Mouse (Mus musculus) gastrocnemius, postnatal 10 days (tissue): ENCODE measurements around the gene Tmem230. TPM values are rescaled to one million over a fixed set of nuclear protein-coding genes. Genes with fewer than 3 reads are reported as not detected.
"Not testable (repeated sequence)": the region's sequence is repeated elsewhere in the genome, so short reads cannot be mapped to it uniquely, and the experiment has no call there.

ENCODE experiments used
- DNase-seq: peaks from one replicate; pipeline ENCODE4 v3.0.0; 2021; ENCODE audit warnings: mixed read lengths
- long read RNA-seq, 2 experiments: library from polyadenylated mRNA; stranded (forward); transcript quantifications; one replicate each; pipeline ENCODE4 v2.0.0; 2021
- total RNA-seq, 2 experiments: library from RNA; stranded (reverse); gene quantifications; 2 replicates each; pipeline ENCODE4 v1.2.3; 2021

Gene Tmem230
- 10 to 100 TPM; 21.6 to 26.9 TPM for total RNA-seq
- long read RNA-seq, experiment 1, transcript Tmem230-201 (4 exons, 1,612 nt), result major isoform, 28 of 38 reads
- long read RNA-seq, experiment 1, partial matches to known transcripts, result 0 of 38 reads
- long read RNA-seq, experiment 1, other reads (novel, unspliced or antisense), result 6 of 38 reads
- long read RNA-seq, experiment 2, transcript Tmem230-201 (4 exons, 1,612 nt), result major isoform, 28 of 31 reads
- long read RNA-seq, experiment 2, partial matches to known transcripts, result 0 of 31 reads
- long read RNA-seq, experiment 2, other reads (novel, unspliced or antisense), result 2 of 31 reads

DNA sequence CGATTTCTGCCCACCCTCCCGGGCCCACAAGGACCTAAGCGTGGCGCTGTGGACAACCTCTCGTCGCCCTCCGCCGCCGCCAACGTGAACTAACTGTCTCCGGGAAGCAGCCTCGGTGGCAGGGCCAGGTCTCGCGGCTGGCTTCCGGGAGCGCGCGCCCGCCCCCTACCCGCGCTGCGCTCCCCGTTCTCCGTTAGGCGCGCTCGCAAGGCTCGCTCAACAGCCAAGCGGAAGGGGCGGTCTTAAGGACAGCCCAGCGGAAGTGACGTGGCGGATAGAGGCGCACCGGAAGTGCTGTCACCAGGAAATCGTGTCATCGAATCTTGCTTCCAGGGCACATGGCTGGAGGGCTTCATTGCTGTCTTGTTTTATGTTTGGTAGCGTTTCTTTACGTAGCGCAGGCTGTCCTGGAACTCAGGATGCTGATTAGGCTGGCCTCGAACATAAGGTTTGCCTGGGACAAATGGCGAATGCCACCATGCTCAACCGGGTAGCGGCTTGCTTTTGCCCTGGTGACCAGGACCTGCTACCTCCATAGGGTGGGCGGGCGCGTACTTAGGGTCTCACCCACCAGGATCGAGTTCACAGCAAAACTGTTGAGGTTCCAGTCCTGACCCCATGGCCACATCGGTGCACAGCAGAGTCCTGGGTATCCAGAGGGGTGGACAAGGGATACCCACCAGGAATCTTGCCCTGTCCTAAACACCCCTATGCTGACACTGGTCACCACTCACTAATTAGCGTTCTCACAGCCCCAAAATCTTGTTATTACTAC lies at the start of gene Tmem230:
Gene Tmem230, minus strand, starts transcription at position 269 of the 775 bp plus-strand sequence.
- DNase-seq, result peak; percentile 93

DNA sequence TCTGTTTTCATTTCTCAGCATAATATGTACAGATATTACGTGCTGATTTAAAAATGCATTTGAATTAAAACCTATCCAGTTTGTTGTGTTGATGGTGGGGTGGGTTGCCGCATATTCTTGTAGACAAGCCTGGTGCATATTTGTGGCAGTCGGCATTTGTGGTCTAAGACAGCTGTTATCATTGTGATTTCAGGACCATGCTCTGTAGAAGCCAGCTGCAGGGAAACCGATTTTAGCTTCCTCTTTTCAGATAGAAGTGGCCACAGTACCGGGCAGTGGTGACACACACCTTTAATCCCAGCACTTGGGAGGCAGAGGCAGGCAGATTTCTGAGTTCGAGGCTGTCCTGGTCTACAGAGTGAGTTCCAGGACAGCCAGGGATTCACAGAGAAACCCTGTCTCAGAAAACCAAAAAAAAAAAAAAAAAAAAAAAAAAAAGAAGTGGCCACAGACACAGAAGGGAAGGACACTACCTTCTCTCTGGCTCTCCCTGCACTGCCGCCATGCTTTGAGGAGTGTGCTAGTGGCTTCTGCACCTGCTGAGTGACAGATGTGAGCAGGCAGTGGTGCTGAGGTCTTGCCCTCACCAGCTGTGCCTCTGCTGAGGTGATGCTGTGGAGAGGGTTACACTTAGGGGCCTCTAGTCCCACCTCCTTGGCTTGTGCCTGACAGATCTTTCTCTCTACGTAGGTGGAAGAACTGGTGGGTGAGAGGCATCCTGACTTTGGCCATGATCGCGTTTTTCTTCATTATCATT lies 46.3 kb upstream of the Tmem230 start:
- DNase-seq, result no peak

DNA sequence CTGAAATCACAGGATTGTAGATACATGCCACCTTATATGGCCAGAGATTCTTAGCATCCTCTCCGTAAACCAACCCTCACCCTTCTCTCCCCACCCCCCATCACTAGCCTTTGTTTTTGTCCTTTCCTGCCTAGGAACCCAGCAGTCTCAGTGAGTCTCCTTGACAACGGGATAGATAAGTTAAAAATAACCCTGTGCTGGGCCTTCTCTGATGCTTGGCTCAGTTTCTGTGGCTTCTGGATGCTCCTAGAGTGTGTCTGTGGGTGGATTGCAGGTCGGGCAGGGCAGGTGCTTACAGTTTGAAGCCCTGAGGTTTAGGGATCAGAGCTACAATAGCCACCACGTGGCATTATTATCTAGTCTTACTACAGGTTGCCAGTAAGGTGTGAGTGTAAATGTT lies 44.5 kb upstream of the Tmem230 start:
- no peak for DNase-seq

DNA sequence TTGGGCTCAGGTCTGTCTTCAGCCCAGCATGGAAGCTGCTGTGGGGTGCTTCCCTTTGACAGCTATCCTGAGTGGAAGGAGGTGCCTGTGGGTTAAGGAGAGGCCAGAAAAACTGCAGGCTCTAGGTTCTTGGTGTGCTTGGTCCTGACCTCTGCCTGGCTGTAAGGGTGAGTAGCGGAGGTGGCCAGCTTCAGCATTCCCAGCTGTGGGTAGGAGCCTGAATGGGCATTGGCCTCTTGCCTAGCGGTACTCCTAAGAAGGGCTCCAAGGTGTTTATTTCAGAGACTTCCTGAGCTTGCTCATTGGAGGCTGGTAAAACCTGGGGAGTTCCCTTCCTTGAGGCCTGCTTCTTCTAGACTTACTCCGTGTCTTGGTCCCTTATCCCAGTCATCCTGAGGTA lies 43.7 kb upstream of the Tmem230 start:
- DNase-seq, result peak; percentile 33

DNA sequence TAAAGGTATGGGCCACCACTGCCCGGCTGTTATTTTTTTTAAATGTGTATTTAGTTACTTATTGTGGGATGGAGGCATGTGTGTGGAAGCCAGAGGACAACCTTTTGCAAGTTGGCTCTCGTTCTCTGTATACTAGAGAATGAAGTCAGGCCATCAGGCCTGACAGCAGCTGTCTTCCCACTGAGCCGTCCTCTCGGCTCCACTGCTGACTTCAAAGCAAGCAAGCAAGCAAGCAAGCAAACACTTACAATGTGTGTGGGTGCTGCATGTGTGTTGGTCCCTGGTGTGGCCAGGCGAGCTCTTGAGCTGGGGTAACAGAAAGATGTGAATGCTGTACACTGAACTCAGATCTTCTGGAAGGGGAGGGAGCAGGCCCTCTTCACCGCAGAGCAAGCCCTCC lies 43.2 kb upstream of the Tmem230 start:
- DNase-seq, result no peak

DNA sequence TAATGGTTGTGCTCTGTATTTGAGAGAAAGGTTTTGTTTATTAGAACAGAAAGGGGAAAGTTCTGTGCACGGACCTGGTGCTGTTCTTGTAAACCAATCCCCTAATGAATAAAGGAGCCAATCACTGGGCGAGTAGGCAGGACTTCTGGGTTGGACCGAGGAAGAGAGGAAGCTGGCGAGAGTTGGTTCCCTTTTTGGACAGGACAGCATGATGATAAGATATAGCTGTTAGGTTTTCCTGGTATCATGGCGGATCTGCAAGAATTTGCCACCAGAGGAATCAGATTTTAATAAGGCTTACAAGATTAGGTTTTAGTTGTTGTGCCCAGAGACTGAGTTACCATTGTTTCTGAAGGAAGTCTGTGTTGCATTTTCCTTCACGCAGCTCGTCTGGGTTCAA lies 41.6 kb upstream of the Tmem230 start:
- not testable (repeated sequence) for DNase-seq

DNA sequence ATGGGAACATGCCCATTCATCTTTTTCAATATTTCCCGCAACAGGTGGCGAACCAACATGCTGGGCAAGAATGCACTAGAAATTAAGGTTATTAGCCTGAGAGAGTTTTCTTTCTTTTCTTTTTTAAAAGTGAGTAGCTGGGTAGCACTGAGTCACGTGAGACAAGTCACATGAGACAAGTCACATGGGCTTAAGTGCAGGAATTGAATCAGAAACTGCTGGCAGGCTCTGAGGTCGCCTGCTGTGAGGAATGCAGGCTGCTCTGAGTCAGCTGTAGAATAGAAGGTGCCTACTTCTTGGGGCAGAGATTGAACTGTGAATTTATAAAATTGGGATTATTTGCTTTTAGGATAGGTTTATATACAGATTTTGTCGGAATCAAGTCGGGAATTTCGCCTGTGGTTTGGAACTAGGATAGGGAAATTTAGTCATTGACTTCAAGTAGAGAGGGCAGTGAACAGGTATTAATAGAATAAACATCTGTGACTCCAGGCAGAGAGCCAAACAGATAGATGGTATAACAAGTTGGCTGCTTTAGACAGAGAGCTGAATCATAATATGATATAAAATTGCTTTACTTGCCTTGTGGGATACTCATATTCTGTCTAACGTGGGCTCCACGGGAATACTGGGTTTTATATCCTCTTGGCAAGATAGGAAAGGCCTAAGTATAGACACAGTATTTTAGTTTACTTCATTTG lies 38.9 kb upstream of the Tmem230 start:
- no peak for DNase-seq

DNA sequence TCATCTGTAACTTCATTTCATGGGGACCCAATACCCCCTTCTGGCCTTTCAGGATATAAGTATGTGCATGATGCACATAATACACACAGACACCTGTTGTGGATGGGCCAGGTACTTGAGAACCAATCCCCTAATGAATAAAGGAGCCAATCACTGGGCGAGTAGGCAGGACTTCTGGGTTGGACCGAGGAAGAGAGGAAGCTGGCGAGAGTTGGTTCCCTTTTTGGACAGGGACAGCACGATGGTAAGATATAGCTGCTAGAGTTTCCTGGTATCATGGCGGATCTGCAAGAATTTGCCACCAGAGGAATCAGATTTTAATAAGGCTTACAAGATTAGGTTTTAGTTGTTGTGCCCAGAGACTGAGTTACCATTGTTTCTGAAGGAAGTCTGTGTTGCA lies 38.1 kb upstream of the Tmem230 start:
- not testable (repeated sequence) for DNase-seq

DNA sequence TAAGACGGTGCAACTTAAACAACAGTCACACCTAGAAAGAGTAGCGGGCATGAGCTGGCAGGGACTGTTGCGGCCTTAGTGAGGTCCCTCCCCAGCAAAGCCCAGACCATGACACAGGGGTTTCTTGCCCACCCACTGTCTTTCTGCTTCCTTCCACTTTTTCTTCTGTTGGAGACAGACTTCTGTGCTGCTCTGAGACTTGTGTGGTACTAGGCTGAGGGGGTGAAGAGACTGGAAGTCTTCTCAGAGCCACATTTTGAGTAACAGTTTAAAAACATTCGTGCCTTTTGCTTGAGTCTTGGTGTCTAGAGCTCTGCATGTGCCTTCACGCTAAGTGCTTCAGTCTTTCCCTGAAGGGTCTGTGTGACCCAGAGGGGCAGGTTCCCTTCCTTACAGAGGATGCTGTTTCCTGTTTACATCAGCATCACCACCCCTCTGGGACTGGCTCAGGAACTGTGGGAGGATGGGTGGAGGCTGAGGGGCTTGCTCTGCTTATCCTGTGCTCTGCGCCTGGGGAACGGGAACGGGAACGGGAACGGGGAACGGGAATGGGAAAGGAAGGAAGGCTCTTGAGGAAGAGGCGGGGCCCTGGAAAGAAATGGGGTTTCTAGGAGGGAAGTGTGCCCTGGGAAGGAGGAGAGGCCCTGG lies 37.0 kb upstream of the Tmem230 start:
- DNase-seq, result peak; percentile 29

DNA sequence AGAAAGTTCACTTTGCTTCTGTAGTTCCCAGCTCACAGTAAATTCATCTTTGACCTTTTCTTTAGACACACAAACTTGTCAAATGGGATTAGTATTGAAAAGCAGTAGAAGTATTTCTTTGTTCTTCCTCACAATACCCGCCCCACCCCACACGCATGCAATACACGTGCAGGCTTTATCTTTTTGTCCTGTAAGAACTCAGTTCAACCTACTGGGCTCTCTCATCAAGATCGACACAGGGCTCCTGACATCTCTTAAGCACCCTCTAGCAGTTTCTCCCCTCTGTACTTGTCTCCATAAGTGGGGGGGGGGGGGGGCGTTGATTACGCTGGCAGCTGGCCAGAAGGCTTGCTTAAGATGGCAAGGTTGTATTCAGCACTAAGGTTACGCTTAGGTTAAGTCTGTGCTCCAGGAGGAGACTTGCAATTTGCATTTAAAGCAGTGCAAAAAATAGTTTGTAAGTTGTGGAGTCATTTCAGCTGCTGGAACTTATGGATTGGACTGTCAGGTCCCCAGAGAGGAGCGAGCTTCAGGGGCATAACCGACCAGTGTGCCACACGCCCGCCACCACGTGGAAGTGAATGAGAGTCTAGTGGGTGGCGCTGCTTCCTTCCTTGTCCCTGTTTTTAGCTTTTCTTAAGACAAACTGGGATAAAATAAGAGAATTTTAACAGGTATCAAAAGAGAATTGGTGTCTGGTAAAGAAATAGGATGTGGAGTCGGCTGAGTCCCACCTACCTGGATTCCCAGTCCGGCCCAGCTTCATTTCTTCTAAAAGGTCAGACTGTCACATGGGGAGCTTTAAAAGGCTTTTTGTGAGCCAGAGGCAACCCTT lies 35.8 kb upstream of the Tmem230 start:
- DNase-seq, result no peak

DNA sequence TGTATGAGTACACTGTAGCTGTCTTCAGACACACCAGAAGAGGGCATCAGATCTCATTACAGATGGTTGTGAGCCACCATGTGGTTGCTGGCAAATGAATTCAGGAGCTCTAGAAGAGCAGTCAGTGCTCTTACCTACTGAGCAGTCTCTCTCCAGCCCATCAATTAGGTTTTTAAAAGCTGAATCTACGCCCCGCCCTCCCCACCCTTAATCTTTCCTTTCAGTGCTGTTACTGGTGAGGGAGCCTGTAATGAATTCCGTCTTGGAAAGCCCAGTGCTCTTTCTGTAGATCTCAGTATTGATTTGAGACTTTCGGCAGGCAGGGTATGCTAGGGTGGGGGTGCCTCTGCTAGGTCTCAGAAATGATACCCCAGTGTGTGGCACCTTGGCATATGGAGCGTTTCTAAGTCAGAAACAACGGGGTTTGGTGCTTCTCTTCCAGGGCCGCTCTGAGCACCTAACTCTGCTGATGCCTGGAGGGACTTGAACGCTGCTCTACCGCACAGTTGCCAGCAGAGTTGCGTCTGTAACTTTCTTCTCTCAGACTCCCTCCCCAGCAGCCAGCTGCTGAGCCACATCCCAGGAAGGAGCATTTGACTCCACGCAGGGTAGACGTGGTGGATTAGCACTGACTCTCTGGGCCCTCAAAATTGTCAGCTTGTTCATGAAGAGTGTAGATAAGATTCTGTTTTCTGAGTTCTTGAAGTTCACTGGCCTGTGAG lies 35.0 kb upstream of the Tmem230 start:
- DNase-seq, result no peak

DNA sequence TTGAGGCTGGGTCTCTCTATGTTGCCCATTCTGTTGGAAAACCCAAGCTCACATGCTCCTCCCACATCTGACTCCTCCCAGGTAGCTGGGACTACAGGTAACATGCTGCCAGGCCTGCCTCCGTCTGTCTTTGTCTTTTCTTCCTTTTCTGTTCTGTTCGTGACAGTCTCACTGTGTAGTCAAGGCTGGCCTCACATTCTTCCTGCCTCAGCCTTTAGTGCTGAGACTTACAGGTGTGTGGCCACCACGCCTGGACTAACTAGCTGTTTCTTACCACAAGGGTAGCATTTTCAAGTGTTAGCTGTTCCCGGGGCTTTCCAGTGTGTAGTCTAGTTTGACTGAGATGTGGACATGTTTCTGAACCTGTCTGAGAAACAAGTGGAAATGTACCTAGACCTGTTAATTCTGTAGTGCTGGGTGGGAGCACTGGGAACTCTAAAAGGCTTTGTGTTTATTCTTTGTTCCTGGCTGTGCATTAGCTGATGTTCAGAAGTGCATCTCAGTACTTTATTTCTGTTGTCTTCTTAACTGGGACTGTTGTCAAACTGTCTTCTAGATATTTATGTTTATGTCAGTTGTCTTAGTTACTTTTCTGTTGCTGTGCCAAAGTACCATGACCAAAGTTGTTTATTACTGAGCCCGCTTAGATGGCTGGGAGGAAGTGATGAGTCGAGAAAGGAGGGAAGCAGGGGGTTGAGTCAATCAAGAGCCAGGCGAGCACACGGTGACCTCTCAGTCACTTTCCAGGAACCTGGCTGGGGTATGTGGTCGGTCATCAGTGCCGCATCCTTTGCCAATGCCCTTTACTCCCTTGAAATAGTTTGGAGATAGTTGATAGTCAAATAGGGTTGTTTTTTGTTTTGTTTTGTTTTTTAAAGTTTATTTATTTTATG lies 34.2 kb upstream of the Tmem230 start:
- DNase-seq, result no peak

DNA sequence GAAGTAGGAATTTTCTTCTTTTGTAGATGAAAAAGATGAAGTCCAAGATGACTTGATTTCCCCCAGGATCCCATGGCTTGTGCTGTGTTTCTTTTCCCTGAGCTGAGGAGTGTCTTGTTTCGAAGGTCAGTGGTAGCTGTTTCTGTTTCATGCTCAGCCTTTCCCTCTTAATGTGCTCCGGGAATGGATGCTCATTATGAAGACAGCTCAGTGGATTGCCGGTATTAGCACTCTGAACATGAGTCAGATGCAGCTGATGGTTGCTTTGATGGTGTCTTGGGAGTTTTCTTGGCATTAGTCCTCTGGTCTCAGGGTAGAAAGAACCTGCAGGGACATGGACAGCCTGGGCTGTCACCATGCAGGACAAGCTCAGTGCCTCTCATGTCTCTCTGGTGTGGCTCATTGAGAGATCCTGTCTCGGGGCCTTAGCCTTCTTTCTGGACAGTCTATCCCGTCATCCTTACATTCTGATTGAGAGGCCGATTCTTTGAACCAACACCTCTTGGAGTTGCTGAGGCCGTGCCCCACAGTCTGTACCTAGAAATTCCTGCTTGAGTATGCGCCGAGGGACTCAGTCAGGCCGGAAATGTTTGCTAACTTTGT lies 33.0 kb upstream of the Tmem230 start:
- DNase-seq, result no peak

DNA sequence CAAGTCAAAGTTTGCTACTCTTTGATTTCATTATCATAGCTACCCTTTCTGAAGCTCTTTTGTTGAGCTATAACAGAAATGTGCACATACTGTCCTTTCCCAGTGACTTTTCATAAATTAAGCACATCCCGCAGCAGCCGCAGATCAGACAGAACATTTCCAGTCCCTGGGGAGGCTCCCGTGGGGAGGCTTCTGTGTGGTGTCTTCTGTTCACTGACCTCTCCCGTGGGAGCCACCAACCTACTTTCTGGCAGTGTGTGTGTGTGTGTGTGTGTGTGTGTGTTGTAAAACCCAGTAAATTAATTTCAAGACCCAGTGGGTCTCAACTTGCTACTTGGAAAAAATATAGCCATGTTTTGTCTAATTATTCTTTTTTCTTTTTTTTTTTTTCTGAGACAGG lies 32.4 kb upstream of the Tmem230 start:
- no peak for DNase-seq

DNA sequence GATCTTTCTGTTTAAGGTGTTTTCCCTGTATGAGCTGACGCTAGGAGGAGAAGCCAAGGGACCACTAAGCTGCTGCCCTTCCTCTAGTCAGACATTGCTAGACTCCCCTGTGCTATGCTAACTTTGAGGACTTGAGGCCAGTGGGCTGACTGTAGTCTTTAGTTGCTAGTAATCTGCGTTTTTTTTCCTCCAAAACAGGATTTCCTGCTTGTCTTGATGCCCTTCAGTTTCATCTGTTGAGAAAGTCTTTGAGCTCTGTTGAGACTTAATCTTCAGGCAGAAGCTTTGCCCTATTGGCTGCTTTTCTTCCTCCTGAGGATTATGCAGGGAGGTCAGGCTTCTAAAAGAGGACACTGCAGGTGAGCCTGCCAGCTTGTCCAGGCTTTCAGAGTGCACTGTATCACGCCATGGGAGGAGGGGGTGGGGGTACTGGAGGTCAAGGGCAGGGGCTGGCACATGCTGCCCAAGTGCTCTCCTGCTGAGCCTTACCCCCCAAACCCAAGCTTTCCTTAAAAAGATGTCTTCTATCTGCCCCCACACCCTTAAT lies 31.8 kb upstream of the Tmem230 start:
- DNase-seq, result no peak

DNA sequence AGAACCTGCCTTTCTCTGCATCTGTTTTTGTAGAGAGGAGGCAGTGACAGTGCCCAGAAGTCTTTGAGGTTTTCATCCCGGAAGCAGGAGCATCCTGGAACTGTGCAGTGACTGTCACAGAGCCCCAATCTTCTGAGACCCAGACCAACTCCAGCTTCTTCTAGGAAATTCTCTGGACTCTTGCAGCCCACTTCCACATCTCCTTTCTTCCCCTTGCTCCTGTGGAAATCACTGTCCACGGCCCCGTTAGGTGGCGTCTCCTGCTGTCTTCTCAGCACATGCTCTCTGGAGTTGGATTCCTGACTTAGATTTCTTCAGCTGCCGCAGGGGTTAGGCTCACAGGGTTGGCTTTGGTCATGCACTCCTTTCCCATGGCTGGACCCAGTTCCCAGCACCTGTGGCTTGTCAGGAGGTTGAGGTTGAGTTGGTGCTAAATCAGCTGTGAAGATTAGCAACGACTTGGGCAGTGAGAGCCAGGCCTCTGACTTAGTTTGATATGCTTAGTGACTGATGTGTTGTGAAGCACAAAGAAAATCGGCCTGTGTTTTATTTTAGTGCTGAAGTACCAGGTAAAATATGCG lies 30.8 kb upstream of the Tmem230 start:
- no peak for DNase-seq

DNA sequence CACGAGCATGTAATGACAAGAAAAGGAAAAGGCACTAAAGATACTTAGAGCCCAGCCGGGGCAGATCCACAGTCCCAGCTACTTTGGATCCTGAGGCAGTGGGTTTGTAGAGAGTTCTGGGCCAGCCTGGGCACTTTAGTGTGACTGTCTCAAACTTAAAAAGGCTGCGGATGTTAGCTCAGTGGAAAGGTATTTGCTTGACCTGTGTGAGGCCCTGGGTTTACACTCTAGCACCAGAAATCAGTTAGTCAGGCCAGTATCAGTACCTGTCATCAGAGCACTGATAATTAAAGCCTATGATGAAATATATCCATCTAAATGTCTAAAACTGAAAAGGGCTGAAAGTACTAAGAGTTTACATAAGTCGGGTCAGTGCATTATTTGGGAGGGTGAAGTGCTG lies 28.6 kb upstream of the Tmem230 start:
- DNase-seq, result no peak

DNA sequence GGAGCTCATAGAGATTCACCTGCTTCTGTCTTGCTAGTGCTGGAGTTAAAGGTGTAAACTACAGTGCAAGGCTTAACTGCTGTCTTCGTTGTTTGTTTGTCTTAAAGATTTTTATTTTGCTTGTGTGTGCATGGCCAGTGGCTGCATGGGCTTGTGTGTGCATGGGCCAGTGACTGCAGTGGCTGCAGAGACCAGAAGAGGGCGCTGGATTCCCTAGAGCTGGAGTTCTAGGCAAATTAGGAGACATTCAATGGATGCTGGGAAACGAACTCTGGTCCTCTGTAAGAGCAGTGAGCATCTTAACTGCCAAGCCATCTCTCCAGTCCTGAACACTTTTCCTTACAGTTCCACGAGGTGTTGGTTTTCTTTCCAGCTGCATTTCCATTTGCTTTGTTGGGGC lies 27.9 kb upstream of the Tmem230 start:
- no peak for DNase-seq
